Mouse (Mus musculus) CH12.LX (cell line): ENCODE data around the gene Dlg2. TPM values are rescaled to one million over a fixed set of nuclear protein-coding genes. Genes with fewer than 3 reads are reported as not detected.

Experiments
- DNase-seq: peaks from one replicate; pipeline ENCODE4 v3.0.0-alpha.2; 2013; ENCODE audit errors: extremely low read depth
- H3K27ac ChIP-seq: 2 replicates; pipeline ENCODE4 v1.5.1; 2012; ENCODE audit warnings: low read depth, mild to moderate bottlenecking, control low read depth, moderate library complexity; ENCODE audit not compliant: insufficient read depth
- H3K27me3 ChIP-seq: replicated peaks from 2 replicates; pipeline ENCODE3; 2012; ENCODE audit warnings: inconsistent platforms
- H3K36me3 ChIP-seq, 2 experiments: replicated peaks in 1 of 2; 2 replicates each; pipeline versions ENCODE3 to v1.6.1; 2012; ENCODE audit warnings: inconsistent platforms in 1 of 2, low read length in 1 of 2, mild to moderate bottlenecking in 1 of 2, mixed read lengths in 1 of 2, moderate library complexity in 1 of 2; ENCODE audit not compliant: control insufficient read depth in 1 of 2, insufficient read depth in 1 of 2
- H3K4me1 ChIP-seq, 2 experiments: 2 replicates each; pipeline ENCODE4 v1.6.1; 2012; ENCODE audit warnings: inconsistent platforms in 1 of 2, moderate library complexity in 1 of 2; ENCODE audit not compliant: insufficient read depth in 2 of 2, control insufficient read depth in 1 of 2
- H3K4me2 ChIP-seq: 2 replicates; pipeline ENCODE4 v1.6.1; 2012; ENCODE audit warnings: low read depth, mild to moderate bottlenecking, control low read depth; ENCODE audit not compliant: poor library complexity, insufficient read depth, severe bottlenecking
- H3K4me3 ChIP-seq, 3 experiments: fragments of 150-350 bp in 1 of 3; sonication (generic) in 1 of 3; replicated peaks in 1 of 3; 2 replicates each; pipeline versions ENCODE3 to v1.5.1; 2011 to 2012; ENCODE audit warnings: low read depth in 2 of 3, low read length in 2 of 3, mild to moderate bottlenecking in 2 of 3, moderate library complexity in 2 of 3, control low read depth in 1 of 3, improper control_type of control experiment in 1 of 3, inconsistent platforms in 1 of 3, mixed read lengths in 1 of 3; ENCODE audit not compliant: poor library complexity in 1 of 3
- H3K79me2 ChIP-seq: replicated peaks from 2 replicates; pipeline ENCODE4 v1.6.1; 2012; ENCODE audit warnings: mild to moderate bottlenecking, moderate library complexity; ENCODE audit not compliant: control insufficient read depth, poor library complexity, insufficient read depth, severe bottlenecking; ENCODE audit errors: extremely low read depth
- H3K9ac ChIP-seq: 2 replicates; pipeline ENCODE4 v1.6.1; 2012; ENCODE audit warnings: low read depth, mild to moderate bottlenecking, control low read depth, moderate library complexity; ENCODE audit not compliant: insufficient read depth
- H3K9me3 ChIP-seq: replicated peaks from 2 replicates; pipeline ENCODE3; 2012; ENCODE audit warnings: low read length, inconsistent platforms, mixed read lengths
- BHLHE40 ChIP-seq: IDR thresholded peaks from 2 replicates; pipeline ENCODE4 v1.6.1; 2011; ENCODE audit warnings: mild to moderate bottlenecking, low read depth, low read length, improper control_type of control experiment
- CHD1 ChIP-seq: IDR thresholded peaks from 2 replicates; pipeline ENCODE4 v1.6.1; 2012; ENCODE audit warnings: low read depth, low read length, improper control_type of control experiment, inconsistent platforms
- CTCF ChIP-seq, 2 experiments: IDR thresholded peaks in 1 of 2; conservative IDR thresholded peaks in 1 of 2; 2 replicates each; pipeline ENCODE4 v1.5.1; 2011 to 2012; ENCODE audit warnings: low read depth in 2 of 2, low read length in 2 of 2, improper control_type of control experiment in 1 of 2, inconsistent platforms in 1 of 2, mild to moderate bottlenecking in 1 of 2, moderate library complexity in 1 of 2
- ELF1 ChIP-seq: IDR thresholded peaks from 2 replicates; pipeline ENCODE4 v1.6.1; 2014; ENCODE audit warnings: low read depth, mild to moderate bottlenecking, inconsistent platforms, low read length, improper control_type of control experiment
- EP300 ChIP-seq: IDR thresholded peaks from 2 replicates; pipeline ENCODE4 v1.6.1; 2011; ENCODE audit warnings: low read length, improper control_type of control experiment
- ETS1 ChIP-seq: conservative IDR thresholded peaks from 2 replicates; pipeline ENCODE4 v1.6.1; 2012; ENCODE audit warnings: low read depth, mild to moderate bottlenecking, inconsistent platforms, low read length, improper control_type of control experiment, moderate library complexity
- GABPA ChIP-seq: IDR thresholded peaks from 2 replicates; pipeline ENCODE4 v1.6.1; 2012; ENCODE audit warnings: low read depth, low read length, improper control_type of control experiment, inconsistent platforms; ENCODE audit not compliant: insufficient replicate concordance
- HCFC1 ChIP-seq: IDR thresholded peaks from 2 replicates; pipeline ENCODE4 v1.6.1; 2012; ENCODE audit warnings: low read depth, mild to moderate bottlenecking, inconsistent platforms, low read length, improper control_type of control experiment
- IRF4 ChIP-seq: IDR thresholded peaks from 2 replicates; pipeline ENCODE4 v1.6.1; 2014; ENCODE audit warnings: low read depth, mild to moderate bottlenecking, inconsistent platforms, low read length, improper control_type of control experiment
- KAT2A ChIP-seq: IDR thresholded peaks from 2 replicates; pipeline ENCODE4 v1.6.1; 2012; ENCODE audit warnings: low read length, improper control_type of control experiment, inconsistent platforms; ENCODE audit not compliant: insufficient replicate concordance
- MAFK ChIP-seq: IDR thresholded peaks from 2 replicates; pipeline ENCODE4 v1.6.1; 2011; ENCODE audit warnings: low read length, improper control_type of control experiment; ENCODE audit not compliant: insufficient replicate concordance
- MAZ ChIP-seq: IDR thresholded peaks from 2 replicates; pipeline ENCODE4 v1.6.1; 2012; ENCODE audit warnings: low read depth, mild to moderate bottlenecking, inconsistent platforms, low read length, improper control_type of control experiment, moderate library complexity
- MEF2A ChIP-seq: IDR thresholded peaks from 2 replicates; pipeline ENCODE4 v1.6.1; 2014; ENCODE audit warnings: low read depth, mild to moderate bottlenecking, inconsistent platforms, low read length, improper control_type of control experiment, borderline replicate concordance
- MYC ChIP-seq: IDR thresholded peaks from 2 replicates; pipeline ENCODE4 v1.6.1; 2011; ENCODE audit warnings: low read depth, mild to moderate bottlenecking, improper control_type of control experiment, low read length
- NELFE ChIP-seq: IDR thresholded peaks from 2 replicates; pipeline ENCODE4 v1.6.1; 2011; ENCODE audit warnings: low read depth, low read length, improper control_type of control experiment
- NRF1 ChIP-seq: IDR thresholded peaks from 2 replicates; pipeline ENCODE4 v1.6.1; 2014; ENCODE audit warnings: low read depth, mild to moderate bottlenecking, inconsistent platforms, low read length, improper control_type of control experiment, moderate library complexity
- PAX5 ChIP-seq: IDR thresholded peaks from 2 replicates; pipeline ENCODE4 v1.6.1; 2012; ENCODE audit warnings: low read length, inconsistent platforms, mixed read lengths
- POLR2A ChIP-seq: IDR thresholded peaks from 2 replicates; pipeline ENCODE4 v1.6.1; 2011; ENCODE audit warnings: low read depth, mild to moderate bottlenecking, improper control_type of control experiment, low read length
- POLR2AphosphoS2 ChIP-seq: IDR thresholded peaks from 2 replicates; pipeline ENCODE4 v1.6.1; 2011; ENCODE audit warnings: low read depth, low read length, improper control_type of control experiment
- RCOR1 ChIP-seq: conservative IDR thresholded peaks from 2 replicates; pipeline ENCODE4 v1.6.1; 2012; ENCODE audit warnings: low read depth, mild to moderate bottlenecking, inconsistent platforms, low read length, improper control_type of control experiment
- SIN3A ChIP-seq: IDR thresholded peaks from 2 replicates; pipeline ENCODE4 v1.6.1; 2012; ENCODE audit warnings: low read length, improper control_type of control experiment, inconsistent platforms
- TBP ChIP-seq: conservative IDR thresholded peaks from 2 replicates; pipeline ENCODE4 v1.6.1; 2011; ENCODE audit warnings: low read depth, low read length, improper control_type of control experiment
- TCF12 ChIP-seq: IDR thresholded peaks from 2 replicates; pipeline ENCODE4 v1.6.1; 2014; ENCODE audit warnings: low read depth, mild to moderate bottlenecking, inconsistent platforms, low read length, improper control_type of control experiment
- UBTF ChIP-seq: IDR thresholded peaks from 2 replicates; pipeline ENCODE4 v1.6.1; 2012; ENCODE audit warnings: low read depth, mild to moderate bottlenecking, inconsistent platforms, low read length, improper control_type of control experiment, moderate library complexity
- USF1 ChIP-seq: IDR thresholded peaks from 2 replicates; pipeline ENCODE4 v1.6.1; 2014; ENCODE audit warnings: low read depth, mild to moderate bottlenecking, inconsistent platforms, low read length, improper control_type of control experiment
- USF2 ChIP-seq: conservative IDR thresholded peaks from 2 replicates; pipeline ENCODE4 v1.6.1; 2011; ENCODE audit warnings: low read depth, low read length, improper control_type of control experiment
- ZKSCAN1 ChIP-seq: IDR thresholded peaks from 2 replicates; pipeline ENCODE4 v1.6.1; 2012; ENCODE audit warnings: low read depth, inconsistent platforms, low read length, improper control_type of control experiment, borderline replicate concordance
- ZMIZ1 ChIP-seq: IDR thresholded peaks from 2 replicates; pipeline ENCODE4 v1.6.1; 2012; ENCODE audit warnings: low read depth, mild to moderate bottlenecking, inconsistent platforms, low read length, improper control_type of control experiment
- ZNF384 ChIP-seq: IDR thresholded peaks from 2 replicates; pipeline ENCODE4 v1.6.1; 2012; ENCODE audit warnings: low read depth, low read length, improper control_type of control experiment, inconsistent platforms
- dilution Hi-C: fragments of 300-500 bp; cut with MboI; formaldehyde crosslinking; loops from 2 replicates; pipeline ENCODE4 v1.14.3; 2020; ENCODE audit warnings: low sequenced_read_pairs; ENCODE audit not compliant: extremely low pct_unique_long_range_greater_than_20kb, extremely low pct_ligation_motif_present
- in situ Hi-C: fragments of 300-500 bp; cut with MboI; formaldehyde crosslinking; loops from 3 replicates; pipeline ENCODE4 v1.14.3; 2019; ENCODE audit warnings: low sequenced_read_pairs, low pct_ligation_motif_present, low pct_unique_long_range_greater_than_20kb, mixed read lengths
- polyA plus RNA-seq: library from polyadenylated mRNA; unstranded; fragments of >175 nt; gene quantifications from 2 replicates; pipeline ENCODE4 v1.2.1, GENCODE M21; 2012; ENCODE audit warnings: low read depth; ENCODE audit not compliant: insufficient read length
- total RNA-seq, 2 experiments: library from RNA; depleted of rRNA; stranded (reverse); fragments of 300-350 nt in 1 of 2; fragments of >200 nt in 1 of 2; gene quantifications; 2 replicates each; pipeline ENCODE4 v1.2.3; 2012 to 2014

Gene Dlg2
- total and polyA plus RNA-seq, 3 experiments, result 0.36 TPM; not detected in 2

DNA sequence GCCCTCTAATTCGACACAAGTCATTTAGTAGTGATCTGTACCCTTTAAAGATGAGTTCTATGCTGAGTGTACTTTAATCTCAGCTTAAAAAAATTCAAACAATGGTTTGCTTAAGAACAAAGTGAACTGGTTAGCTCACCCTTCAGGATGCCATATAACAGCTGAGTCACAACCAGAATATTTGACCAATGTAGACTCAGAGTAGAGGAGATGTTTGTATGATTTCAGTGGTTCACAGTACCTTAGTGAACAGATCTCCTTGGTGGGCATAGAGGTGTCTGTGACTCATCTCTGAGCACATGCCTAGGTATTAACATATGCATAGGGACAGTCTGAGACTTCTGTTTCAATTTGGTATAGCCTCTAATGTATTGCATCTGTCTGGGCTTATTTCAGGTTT is 2002.7 kb downstream of the Dlg2 start:
- Histone ChIP-seq H3K27ac (no peak overlapping the region), H3K36me3 (no peaks in the 10 kb centered on the region), H3K4me2 (no peak overlapping the region), H3K27me3 (no peaks in the 10 kb centered on the region), H3K4me3 (no peak overlapping the region), H3K79me2 (no peaks in the 10 kb centered on the region), H3K9me3 (no peaks in the 10 kb centered on the region), H3K4me1 (peaks cover 0 to 12% of the 10 kb centered on the region in 2 experiments; a peak in 2 of 4 replicates)
- dilution Hi-C loops, result no loop called here
- in situ Hi-C loops, result no loop called here
- TF ChIP-seq ZNF384 (no peak), TCF12 (no peak), TBP (no peak), NRF1 (no peak), ZMIZ1 (no peak), POLR2AphosphoS2 (no peak), GABPA (no peak), MAZ (no peak), USF2 (no peak), USF1 (no peak), ETS1 (no peak), POLR2A (no peak), SIN3A (no peak), NELFE (no peak), RCOR1 (no peak), KAT2A (no peak), MAFK (no peak), EP300 (no peak), ZKSCAN1 (no peak), IRF4 (no peak)
- TF ChIP-seq, all 38 proteins: peak for 0
- no peak overlapping the region for H3K9ac ChIP-seq
- no peak for DNase-seq

DNA sequence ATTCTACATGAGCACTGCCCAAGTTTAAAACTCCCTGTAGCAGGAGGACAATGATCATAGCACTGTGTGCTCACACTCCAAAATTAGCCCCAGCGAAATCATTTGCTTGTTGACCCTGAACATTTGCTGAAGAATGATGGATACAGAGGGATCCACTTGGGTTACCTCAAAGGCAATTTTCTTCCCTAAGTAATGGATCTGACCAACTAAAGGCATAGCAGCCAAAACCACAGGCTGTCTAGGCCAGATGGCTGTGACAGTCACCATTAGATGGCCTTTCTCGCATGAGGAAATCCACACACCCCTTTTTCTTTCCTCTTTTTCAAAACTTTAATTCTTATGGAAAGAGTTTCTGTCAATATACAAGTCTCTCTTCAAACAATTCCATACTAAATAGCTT is 2003.3 kb downstream of the Dlg2 start:
- Histone ChIP-seq H3K27ac (no peak overlapping the region), H3K36me3 (no peaks in the 10 kb centered on the region), H3K27me3 (no peaks in the 10 kb centered on the region), H3K4me1 (peaks cover 0 to 12% of the 10 kb centered on the region in 2 experiments; a peak in 2 of 4 replicates), H3K4me3 (no peak overlapping the region), H3K9me3 (no peaks in the 10 kb centered on the region), H3K9ac (no peak overlapping the region), H3K4me2 (no peak overlapping the region), H3K79me2 (no peaks in the 10 kb centered on the region)
- TF ChIP-seq ZNF384 (no peak), MEF2A (no peak), CTCF (conservative IDR thresholded peaks at IDR 0.05 in 1 of 2, IDR thresholded peaks at IDR 0.05 in 1 of 2; ENCODE audit: low read depth in 2 of 2, low read length in 2 of 2) (no peak), MAZ (no peak), NRF1 (no peak), CHD1 (no peak), MYC (no peak), UBTF (no peak), TBP (no peak), MAFK (no peak), USF1 (no peak), IRF4 (no peak), ELF1 (no peak), HCFC1 (no peak), BHLHE40 (no peak), PAX5 (no peak)
- dilution Hi-C loops (no loop called here), in situ Hi-C loops (no loop called here)
- DNase-seq, result no peak
